Mouse (Mus musculus): ENCODE measurements around the gene Fto.
A peak's percentile ranks its signal among the peaks of the same experiment; 100 is the strongest.

The Fto gene

GRCm38 (mm10) chr8:91390369-91391020, 77.2 kb downstream of the Fto start:
- DNase-seq (ENCODE audit: low read depth, low spot score) = no peak

GRCm38 (mm10) chr8:91392261-91392660, 78.9 kb downstream of the Fto start:
- DNase-seq (ENCODE audit: low read depth, low spot score) = no peak

GRCm38 (mm10) chr8:91395340-91396055, 82.2 kb downstream of the Fto start:
- DNase-seq (ENCODE audit: low read depth, low spot score) = no peak

- DNase-seq (ENCODE audit: low read depth, low spot score) = no peak
Observed at GRCm38 (mm10) chr8:91398053-91398452, 84.7 kb downstream of the Fto start.

- no peak for DNase-seq (ENCODE audit: low read depth, low spot score)
Observed at GRCm38 (mm10) chr8:91402980-91403975, 90.0 kb downstream of the Fto start.

- no peak for DNase-seq (ENCODE audit: low read depth, low spot score)
Observed at GRCm38 (mm10) chr8:91404311-91404710, 91.0 kb downstream of the Fto start.

- no peak for DNase-seq (ENCODE audit: low read depth, low spot score)
Observed at GRCm38 (mm10) chr8:91405099-91405498, 91.8 kb downstream of the Fto start.

GRCm38 (mm10) chr8:91406624-91407290, 93.4 kb downstream of the Fto start:
- no peak for DNase-seq (ENCODE audit: low read depth, low spot score)

- DNase-seq (ENCODE audit: low read depth, low spot score) = no peak
Observed at GRCm38 (mm10) chr8:91407880-91408279, 94.6 kb downstream of the Fto start.

GRCm38 (mm10) chr8:91410007-91410406, 96.7 kb downstream of the Fto start:
- DNase-seq (ENCODE audit: low read depth, low spot score) = no peak

- no peak for DNase-seq (ENCODE audit: low read depth, low spot score)
Observed at GRCm38 (mm10) chr8:91424491-91425074, 111.3 kb downstream of the Fto start.

GRCm38 (mm10) chr8:91425251-91425866, 112.0 kb downstream of the Fto start:
- DNase-seq (ENCODE audit: low read depth, low spot score) = peak; percentile 39

GRCm38 (mm10) chr8:91426496-91426895, 113.2 kb downstream of the Fto start:
- DNase-seq (ENCODE audit: low read depth, low spot score) = no peak

- DNase-seq (ENCODE audit: low read depth, low spot score) = no peak
Observed at GRCm38 (mm10) chr8:91430333-91430940, 117.1 kb downstream of the Fto start.

- peak; percentile 93 for DNase-seq (ENCODE audit: low read depth, low spot score)
Observed at GRCm38 (mm10) chr8:91436036-91436435, 122.7 kb downstream of the Fto start.

GRCm38 (mm10) chr8:91443911-91444310, 130.6 kb downstream of the Fto start:
- DNase-seq (ENCODE audit: low read depth, low spot score) = peak; percentile 55

GRCm38 (mm10) chr8:91444636-91445410, 131.5 kb downstream of the Fto start:
- DNase-seq (ENCODE audit: low read depth, low spot score) = no peak

- DNase-seq (ENCODE audit: low read depth, low spot score) = no peak
Observed at GRCm38 (mm10) chr8:91445516-91445915, 132.2 kb downstream of the Fto start.

- DNase-seq (ENCODE audit: low read depth, low spot score) = no peak
Observed at GRCm38 (mm10) chr8:91446008-91446407, 132.7 kb downstream of the Fto start.

Data from ES-CJ7 (cell line).